Mouse (Mus musculus): ENCODE measurements around the gene Lrp2bp.

Gene Lrp2bp

GRCm38 (mm10) chr8:45999138-45999783 is at the start of gene Lrp2bp:
TSS of gene Lrp2bp (plus strand) at chr8:45999303.
- DNase-seq: peak; percentile 23

GRCm38 (mm10) chr8:45950622-45951021 is 48.5 kb upstream of the Lrp2bp start:
- no peak for DNase-seq

DNA sequence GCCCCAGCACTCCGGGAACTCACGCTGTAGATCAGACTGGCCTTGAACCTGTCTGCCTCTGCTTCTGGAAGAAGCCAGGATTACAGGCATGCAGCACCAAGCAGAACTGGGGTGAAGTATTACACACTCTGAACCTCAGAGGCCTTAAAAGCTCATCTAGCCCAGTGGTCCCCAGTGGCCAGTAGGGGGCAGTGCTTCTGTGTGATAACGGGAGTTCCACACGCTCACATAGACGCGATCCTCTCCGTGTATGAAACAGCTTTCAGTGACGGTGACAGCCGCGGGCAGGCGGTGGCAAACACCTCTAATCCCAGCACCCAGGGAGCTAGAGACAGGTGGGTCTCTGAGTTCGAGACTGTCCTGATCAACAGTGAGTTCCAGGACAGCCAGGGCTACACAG is 28.2 kb upstream of the Lrp2bp start:
- no peak for DNase-seq

DNA sequence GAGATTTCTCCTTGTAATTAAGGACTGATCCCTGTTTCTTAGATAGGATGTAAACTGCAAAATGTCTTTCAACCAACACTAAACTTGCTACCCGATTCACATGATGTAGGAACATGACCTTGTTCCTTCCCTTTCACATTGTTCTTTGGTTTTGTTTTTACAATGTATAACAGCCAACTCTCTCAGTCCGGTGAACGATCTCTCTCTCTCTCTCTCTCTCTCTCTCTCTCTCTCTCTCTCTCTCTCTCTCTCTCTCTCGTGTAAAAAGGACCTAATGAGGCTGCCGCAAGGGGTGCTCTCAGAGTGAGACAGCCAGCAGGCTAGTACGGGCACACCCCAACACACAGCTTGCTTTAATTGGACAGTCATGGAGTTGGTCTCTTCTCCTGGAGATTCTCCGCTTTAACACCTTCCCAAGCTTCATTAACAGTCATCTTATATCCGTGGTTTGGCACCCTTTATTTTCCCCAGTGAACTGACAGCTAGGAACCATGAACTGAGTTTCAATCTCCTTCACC is 25.1 kb upstream of the Lrp2bp start:
- no peak for DNase-seq

DNA sequence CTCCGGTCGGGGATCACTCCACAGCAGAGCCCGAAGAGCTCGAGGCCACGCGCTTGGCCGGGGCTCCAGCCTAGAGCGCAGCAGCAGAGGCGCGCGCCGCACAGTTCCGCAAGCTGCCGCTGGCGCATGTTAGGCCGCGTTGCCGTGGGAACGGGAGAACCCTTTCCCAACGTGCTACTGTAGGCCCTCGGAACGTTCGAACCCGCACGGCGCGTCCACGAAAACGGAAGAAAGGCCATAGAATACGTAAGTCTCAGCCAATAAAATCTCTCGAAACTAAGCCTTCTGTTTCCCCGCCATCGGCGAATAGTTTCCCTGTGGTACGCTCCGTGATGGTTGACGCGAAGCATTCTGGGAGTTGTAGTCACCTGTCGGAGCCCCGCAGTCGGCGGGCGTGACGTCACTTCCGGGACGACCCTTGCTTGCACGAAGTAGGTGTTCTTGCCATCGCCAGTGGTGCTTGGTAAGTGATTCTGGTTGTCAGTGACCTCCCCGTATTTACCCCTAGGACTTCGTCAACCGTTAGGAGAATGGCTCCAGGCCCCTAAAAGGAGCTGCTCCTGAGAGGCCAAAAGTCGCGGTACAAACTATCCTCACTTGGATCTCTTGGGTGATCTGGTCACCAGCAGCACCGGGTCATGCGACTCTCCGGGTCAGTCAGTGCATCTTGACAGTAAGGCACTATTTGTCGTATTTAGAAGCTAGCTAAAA is 23.8 kb upstream of the Lrp2bp start, which contains the start of the genes 1700029J07Rik and Ufsp2:
Gene 1700029J07Rik (minus strand): TSS at position 127 of the 711 bp plus-strand sequence.
Gene Ufsp2 (plus strand): TSS at position 403 of the 711 bp plus-strand sequence.
- peak; percentile 98 for DNase-seq

DNA sequence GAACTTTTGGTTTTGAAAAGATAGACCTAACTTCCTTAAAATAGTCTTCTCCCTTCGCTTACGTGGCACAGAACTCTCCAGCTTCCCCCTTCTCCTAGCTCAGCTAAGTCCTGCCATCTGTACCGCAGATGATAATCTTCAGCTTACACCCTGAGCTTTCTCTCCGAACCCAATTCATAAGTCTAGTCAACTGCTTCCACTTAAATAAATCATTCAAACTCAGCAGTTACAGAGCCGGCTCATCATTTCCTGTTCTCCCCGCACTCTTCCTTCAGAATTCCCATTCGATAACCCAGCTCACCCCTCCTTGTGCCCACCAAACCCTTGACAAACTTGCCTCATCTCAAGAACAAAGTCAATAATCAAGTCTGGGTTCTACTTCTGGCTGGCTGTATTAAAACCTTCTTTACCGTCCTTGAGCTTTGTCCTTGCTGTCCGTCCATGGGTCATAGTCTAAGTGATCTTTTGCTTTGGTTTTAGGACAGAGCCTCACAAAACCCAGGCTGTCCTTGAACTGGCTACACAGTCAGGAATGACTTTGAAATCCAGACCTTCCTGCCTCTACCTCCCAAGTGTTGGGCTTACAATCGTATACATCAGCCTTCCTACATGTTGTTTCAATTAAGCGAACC is 23.1 kb upstream of the Lrp2bp start:
- no peak for DNase-seq

- no peak for DNase-seq
Observed at GRCm38 (mm10) chr8:45986665-45987064, 12.4 kb upstream of the Lrp2bp start.

DNA sequence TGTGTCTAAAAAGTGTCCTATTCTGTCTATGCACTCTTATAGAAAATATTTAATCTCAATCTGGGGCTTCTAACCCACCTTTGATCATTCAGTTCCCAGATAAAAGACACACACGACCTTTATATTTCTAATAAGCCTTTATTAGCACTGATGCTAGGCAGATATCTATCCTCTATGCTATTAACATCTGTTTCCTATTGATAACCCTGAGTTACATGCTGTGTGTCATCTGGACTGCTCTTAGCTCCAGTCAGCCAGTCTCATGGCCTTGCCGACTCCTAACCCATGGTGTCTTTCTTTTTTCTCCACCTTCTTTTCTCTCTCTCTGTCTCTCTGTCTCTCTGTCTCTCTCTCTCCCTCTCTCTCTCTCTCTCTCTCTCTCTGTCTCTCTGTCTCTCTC is 10.9 kb upstream of the Lrp2bp start:
- no peak for DNase-seq

DNA sequence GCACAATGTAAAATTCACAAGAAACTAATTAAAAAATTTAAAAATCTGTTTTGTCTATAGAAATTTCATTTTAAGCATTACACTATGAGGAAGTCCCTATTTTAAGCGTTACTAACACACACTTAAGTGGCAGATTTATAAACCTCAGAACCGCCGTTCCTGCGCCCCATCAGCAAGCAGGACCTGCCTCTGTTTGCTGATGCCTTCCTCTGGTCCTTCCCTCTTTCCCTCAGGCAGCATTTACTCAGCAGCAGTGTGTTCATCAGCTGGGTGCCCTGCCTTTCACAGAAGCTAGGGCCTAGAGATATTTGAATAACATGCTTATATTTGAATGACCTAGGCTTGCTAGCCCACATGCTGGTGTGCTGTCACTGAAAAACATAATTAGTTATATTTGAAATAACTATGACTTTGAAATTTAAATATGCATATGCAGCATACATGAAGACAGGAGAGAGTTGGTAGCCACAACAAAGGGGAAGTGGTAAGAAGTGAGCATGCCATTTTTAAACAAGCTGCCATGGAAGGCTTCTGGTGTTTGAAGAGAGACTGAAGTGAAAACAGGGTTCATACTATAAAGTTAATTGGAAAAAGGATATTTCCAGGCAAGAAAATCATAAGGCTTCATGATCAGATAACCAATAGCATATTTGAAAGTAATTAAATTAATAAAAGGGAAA is 8.3 kb upstream of the Lrp2bp start:
- DNase-seq: no peak

DNA sequence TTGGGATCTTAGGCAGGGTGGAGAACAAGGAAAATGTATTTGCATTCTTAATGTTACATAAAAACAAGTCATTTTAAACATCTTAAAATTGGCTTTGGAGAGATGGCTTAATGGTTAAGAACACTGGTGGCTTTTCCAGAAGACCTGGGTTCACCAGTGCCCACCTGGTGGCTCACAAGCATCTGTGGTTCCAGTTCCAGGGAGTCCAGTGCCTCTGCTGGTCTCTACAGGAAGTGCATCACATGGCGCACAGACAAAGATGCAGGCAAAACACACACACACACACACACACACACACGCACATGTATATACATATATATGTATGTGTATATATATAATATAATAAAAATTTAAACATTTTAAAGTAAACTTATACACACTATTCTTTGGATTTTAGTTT is 5.0 kb upstream of the Lrp2bp start:
- no peak for DNase-seq

- DNase-seq: no peak
Observed at GRCm38 (mm10) chr8:45995576-45995975, 3.5 kb upstream of the Lrp2bp start.

DNA sequence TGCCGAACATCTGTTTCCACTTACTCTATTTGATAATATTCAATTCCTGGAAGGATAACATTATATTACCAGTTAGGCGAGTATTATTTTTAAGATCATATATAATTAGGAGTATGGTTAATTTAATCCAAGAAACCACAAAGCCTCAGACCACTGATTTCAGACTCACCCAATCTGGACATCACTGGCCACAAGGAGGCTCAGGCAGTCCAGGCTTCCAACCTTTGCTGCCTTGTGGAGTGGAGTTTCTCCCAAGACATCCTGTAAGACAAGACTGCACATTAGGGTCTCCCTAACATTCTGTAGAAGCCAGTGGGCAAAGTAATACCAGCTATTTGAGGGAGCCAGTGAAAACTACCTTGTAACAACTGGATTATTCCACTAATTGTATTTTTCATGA is 875 bp upstream of the Lrp2bp start:
- DNase-seq: no peak

GRCm38 (mm10) chr8:45999784-46000705 is 942 bp downstream of the Lrp2bp start:
- peak; percentile 99 for DNase-seq

- no peak for DNase-seq
Observed at GRCm38 (mm10) chr8:46005596-46005995, 6.5 kb downstream of the Lrp2bp start, which contains the start of gene Ankrd37. TSS of gene Ankrd37 (minus strand) at chr8:46005707.

DNA sequence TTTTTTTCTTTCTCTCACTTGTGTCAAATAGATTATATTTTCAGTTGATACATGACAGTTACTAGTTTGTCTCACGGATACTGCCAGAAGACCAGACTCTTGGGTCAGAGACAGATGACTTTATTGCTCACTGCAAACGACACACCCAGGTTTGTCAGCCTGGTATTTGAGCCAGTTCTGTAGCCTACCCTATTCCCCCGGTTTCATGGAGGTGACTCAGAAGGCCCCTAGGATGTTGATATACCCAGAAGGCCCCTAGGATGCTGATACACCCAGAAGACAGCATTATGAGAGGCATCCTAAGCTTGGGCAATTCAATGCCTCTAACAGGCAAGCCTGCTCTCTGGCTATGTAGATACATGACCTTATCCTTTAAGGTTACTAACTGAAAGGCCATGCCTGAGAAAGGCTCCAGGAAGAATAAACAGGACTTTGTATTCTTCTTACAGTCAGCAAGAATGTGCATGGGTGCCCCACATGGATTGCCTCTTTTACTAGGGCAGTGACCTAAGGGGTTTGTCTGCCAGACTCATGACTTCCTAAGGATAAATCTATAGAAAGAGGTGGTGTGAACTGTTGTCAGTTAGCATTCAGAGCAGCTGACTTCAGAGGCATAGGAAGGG is 8.1 kb downstream of the Lrp2bp start:
- no peak for DNase-seq

DNA sequence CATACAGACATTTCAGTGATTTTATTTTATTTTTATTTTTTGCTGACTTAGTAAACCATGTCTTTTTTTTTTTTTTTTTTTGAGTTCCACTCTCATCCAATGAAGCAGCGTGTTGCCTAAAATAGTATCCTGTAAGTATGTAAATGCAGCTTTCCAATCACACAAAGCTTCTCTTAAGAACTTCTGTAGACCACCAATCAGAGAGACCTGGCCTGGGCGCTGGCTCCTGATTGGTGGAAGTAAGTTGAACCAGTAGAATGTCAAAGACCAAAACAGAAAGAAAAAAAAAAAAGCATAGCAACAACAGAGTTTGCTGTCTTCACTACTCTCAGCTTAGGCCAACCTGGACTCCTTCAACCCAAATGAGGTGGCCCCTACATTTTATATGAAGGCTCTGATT is 11.2 kb downstream of the Lrp2bp start:
- DNase-seq: no peak

- peak; percentile 35 for DNase-seq
Observed at GRCm38 (mm10) chr8:46010746-46011680, 11.9 kb downstream of the Lrp2bp start.

DNA sequence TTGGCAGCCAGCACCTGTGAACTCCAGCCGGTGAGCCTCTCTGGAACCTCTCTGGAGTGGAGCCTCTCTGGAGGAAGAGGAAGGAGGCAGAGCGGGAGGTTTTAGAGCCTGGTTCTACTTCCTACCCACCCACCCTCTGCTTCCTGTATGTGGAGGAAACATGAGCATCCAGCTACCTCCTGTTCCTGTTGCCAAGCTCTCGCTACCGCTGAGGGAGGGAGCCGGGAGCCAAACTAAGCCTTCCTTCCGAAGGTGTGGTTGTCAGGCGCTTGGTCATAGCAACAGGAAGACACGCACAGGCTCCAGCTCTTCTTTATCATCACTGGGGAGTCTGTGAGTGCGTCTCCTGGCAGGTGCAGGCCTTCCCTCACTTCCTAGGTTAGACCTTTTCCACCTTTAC is 23.1 kb downstream of the Lrp2bp start:
- DNase-seq: no peak

DNA sequence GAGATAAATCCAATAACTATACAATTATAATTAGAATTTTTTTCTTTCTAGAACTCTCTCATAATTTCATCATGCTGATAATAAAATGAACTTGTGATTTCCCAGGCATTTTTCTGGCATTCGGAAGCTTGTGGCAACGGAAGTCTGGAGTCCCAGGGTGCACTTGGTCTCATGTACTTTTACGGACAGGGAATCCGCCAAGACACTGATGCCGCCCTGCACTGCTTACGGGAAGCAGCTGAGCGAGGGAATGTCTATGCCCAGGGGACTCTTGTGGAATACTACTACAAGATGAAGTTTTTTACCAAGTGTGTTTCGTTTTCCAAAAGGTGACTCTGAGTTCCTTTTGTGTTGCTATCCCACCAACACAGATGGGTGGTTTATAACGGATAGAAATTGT is 23.7 kb downstream of the Lrp2bp start:
- no peak for DNase-seq

DNA sequence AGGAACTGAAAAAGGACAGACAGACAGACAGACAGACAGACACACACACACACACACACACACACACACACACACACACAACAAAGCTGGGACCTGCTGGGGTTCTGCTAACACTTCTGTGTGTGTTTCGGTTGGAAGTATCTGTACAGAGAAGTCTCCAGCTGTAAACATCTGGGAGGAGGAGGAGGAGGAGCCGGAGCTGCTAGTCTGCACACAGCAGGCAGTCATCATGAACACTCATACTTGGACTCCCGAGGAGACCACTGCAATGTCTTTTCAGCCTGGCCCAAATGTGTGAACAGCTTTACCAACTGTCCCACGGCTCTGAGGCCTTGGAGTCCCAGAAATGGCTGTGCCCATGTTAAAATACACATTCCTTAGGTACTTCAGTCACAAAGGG is 25.3 kb downstream of the Lrp2bp start:
- peak; percentile 60 for DNase-seq
